Mouse (Mus musculus): ENCODE data around the gene Nsg2.
"Not testable (repeated sequence)": the region's sequence is repeated elsewhere in the genome, so short reads cannot be mapped to it uniquely, and the experiment has no call there.

DNA sequence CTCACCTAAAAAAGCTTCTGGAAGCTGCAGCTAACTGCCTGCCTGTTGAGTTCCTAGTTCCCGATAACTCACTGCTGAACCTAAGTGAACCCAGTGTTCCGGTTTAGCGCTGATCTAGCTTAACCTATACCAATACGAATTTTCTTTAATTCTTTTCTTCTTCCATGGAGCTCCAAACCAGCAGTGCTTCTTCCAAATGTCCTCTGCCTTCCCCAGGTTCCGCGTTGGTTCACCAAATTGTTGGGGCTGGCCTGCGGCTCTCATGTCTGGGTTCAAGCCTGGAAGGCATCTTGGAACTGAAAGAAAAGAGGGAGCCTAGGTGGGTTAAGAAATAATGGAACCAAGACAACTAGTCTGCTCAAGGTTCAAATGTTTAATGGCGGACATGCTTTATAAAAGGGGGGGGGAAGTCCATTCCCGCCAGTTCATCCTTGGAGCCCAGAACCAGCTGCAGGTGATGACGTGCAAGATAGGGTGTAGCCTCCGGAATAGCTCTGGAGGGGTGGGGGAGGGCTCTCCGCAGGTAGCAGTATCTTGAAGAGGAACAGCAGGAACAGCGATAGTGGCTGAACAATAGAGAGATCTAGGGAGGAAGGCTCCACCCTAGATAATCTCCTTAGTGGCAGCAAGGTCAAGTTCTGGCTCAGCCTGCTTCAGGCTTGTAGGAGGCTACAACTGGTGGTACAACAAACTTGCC lies 17.9 kb upstream of the Nsg2 start:
- TF ChIP-seq CTCF (IDR thresholded peaks at IDR 0.05; ENCODE audit: borderline replicate concordance, extremely low read depth, insufficient read depth, insufficient read length); POLR2A (IDR thresholded peaks at IDR 0.05; ENCODE audit: borderline replicate concordance, extremely low read depth, insufficient read depth, insufficient read length, poor library complexity, severe bottlenecking): not testable (repeated sequence)
